Mouse (Mus musculus): ENCODE results near the gene Smox. TPM values are rescaled to one million over a fixed set of nuclear protein-coding genes. Genes with fewer than 3 reads are reported as not detected.

The Smox gene
- polyA plus RNA-seq, 1 experiment: 86.4 TPM

DNA sequence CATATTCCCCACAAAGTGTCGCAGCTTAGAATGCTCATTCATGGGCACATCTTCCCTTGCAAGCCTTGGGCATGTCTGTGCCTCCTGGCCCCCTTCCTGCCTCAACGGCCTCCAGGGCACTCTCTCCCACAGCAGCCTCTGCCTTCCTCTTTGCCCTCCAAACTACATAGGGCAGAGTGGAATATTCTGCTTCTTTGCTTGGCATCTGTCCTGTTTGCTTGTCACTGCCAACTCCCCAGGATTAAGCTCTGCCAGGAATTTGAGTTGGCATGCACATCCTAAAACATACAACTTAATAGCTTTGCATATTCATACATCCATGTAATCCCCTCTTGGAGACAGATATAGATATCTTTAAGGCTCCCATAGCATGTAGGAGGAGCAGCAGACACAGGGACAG, 66.6 kb downstream of the Smox start:
- Histone ChIP-seq H3K4me1 (ENCODE audit: control insufficient read depth, insufficient read depth, low read length) (no peaks in the 10 kb centered on the region), H3K4me3 (ENCODE audit: insufficient read depth, low read length) (no peak overlapping the region), H3K27ac (ENCODE audit: insufficient read depth, low read depth, low read length) (no peak overlapping the region)
- TF ChIP-seq CTCF (IDR thresholded peaks at IDR 0.05; ENCODE audit: low read depth, low read length): no peak
- no peak for TF ChIP-seq POLR2A (IDR thresholded peaks at IDR 0.05; ENCODE audit: borderline replicate concordance, low read depth, low read length)

DNA sequence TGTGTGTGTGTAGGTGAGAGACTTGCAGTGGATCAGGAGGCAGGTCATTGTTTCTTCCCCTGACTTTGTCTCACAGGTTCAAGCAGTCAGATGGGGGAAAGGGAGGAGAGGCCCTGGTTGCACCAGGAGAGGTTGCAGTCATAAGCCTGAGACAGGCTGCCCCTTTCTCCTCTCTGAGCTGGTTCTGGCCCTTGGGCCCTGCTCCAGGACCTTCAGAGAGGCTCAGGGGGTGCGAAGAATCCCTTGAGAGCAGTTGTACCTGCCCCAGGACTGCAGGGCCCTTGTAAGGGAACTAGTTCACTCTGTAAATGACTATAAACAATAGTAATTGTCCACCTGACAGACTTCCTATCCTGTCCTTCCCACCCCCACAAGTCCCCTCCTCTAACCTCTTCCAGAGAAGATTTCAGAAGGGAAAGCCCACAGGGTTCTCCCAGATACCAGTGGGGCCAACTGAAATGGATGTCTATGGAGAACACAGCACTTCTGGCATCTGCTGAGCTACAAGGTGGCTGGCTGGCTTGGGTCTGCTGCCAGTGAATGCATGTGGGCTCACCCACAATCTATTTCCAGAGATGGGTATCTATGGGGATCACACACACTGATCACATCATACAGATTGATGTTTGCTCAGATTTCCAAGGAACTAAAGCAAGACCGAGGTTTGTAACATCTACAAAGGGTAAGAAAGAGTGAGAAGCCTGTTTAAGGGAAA, 69.1 kb downstream of the Smox start:
- H3K4me3 ChIP-seq (ENCODE audit: insufficient read depth, low read length): no peak overlapping the region
- no peak overlapping the region for H3K27ac ChIP-seq (ENCODE audit: insufficient read depth, low read depth, low read length)
- H3K4me1 ChIP-seq (ENCODE audit: control insufficient read depth, insufficient read depth, low read length): no peaks in the 10 kb centered on the region
- no peak for TF ChIP-seq POLR2A (IDR thresholded peaks at IDR 0.05; ENCODE audit: borderline replicate concordance, low read depth, low read length)
- no peak for TF ChIP-seq CTCF (IDR thresholded peaks at IDR 0.05; ENCODE audit: low read depth, low read length)

DNA sequence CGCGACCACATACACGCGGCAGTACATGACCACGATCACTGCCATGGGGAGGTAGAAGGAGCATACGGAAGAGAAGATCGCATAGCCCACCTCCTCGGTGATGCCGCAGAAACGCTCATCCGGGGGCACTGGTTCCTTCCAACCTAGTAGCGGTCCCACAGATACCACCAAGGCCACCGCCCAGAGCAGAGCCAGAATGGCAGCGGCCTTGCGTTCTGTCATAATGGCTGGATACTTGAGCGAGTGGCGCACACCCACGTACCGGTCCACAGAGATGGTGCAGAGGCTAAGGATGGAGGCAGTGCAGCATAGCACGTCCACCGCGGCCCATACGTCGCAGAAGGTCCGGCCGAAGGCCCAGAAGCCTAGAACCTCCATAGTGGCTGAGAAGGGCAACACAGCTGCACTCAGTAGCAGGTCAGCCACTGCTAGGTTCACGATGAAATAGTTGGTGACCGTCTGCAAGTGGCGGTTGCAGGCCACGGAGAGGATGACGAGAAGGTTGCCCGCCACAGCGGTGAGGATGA, 70.1 kb downstream of the Smox start:
- no peak overlapping the region for H3K4me3 ChIP-seq (ENCODE audit: insufficient read depth, low read length)
- H3K27ac ChIP-seq (ENCODE audit: insufficient read depth, low read depth, low read length): no peak overlapping the region
- TF ChIP-seq CTCF (IDR thresholded peaks at IDR 0.05; ENCODE audit: low read depth, low read length) (no peak), POLR2A (IDR thresholded peaks at IDR 0.05; ENCODE audit: borderline replicate concordance, low read depth, low read length) (no peak)

DNA sequence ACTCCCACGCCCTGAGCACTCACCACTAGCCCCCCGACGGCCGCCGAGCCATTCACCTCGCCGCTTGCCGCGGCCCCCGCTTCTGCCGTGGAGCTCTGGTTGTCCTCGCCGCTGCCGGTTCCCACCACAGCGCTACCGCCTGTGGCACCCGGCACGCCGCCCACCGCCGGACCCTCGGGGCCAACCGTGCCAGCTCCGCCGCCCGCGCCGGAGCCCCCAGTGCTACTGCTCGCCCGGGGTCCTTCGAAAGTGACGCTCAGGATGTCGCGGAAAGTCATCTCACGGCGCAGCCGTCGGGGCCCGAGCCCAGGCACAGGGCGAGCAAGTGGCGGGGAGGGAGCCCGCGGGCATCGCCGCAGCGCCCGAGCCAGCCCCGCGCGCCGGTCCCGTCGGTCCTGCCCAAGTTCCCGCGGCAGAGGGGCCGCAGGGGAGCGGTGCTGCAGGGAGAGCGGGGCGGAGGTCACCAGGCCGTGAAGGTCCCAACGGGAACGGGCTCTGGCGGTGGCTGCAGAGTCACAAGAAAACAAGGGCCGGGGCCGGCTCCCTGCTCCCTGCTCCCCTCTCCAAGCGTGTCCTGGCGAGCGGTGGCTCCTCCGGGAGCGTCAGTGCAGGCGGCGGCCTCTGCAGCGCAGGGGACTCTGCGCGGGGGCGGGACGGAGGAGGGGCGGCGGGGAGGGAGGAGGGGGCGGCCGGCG, 70.7 kb downstream of the Smox start, which contains the start of gene Adra1d:
Adra1d (minus strand) TSS at position 393 of the 695 bp plus-strand sequence.
- TF ChIP-seq CTCF (IDR thresholded peaks at IDR 0.05; ENCODE audit: low read depth, low read length) (no peak), POLR2A (IDR thresholded peaks at IDR 0.05; ENCODE audit: borderline replicate concordance, low read depth, low read length) (no peak)
- no peaks in the 10 kb centered on the region for H3K4me1 ChIP-seq (ENCODE audit: control insufficient read depth, insufficient read depth, low read length)
- no peak within 1 kb of the TSS for H3K4me3 ChIP-seq (ENCODE audit: insufficient read depth, low read length)
- no peak within 1 kb of the TSS for H3K27ac ChIP-seq (ENCODE audit: insufficient read depth, low read depth, low read length)

More for the DNA sequence above, 70.1 kb downstream of the Smox start:
- no peaks in the 10 kb centered on the region for H3K4me1 ChIP-seq (ENCODE audit: control insufficient read depth, insufficient read depth, low read length)

DNA sequence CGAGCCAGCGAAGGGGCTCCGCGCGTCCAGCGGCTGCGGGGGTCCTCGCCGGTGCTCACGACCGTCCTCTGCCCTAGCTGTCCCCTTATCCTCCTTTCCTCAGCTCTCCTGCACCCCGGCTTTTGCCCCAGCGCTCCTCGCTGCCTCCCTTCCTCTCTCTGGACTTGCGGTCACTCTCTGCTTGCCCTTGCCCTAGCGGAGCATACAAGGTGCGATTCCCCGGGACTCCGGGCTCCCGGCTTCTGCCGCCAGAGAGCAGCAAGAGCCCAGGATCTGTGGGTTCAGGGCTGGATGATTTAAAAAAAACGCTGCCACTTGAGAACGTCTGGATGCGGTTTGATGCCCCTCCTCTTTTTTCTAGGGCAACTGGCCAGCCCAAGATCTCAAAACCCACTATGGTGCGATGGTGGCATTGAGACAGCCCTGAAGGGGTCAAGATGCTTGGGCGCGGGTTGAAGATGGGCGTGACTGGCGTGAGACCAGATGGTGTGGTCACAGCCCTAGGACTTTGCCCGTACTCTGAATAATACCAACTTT, 71.4 kb downstream of the Smox start:
- Histone ChIP-seq H3K4me3 (ENCODE audit: insufficient read depth, low read length) (no peak overlapping the region), H3K27ac (ENCODE audit: insufficient read depth, low read depth, low read length) (no peak overlapping the region), H3K4me1 (ENCODE audit: control insufficient read depth, insufficient read depth, low read length) (no peaks in the 10 kb centered on the region)
- TF ChIP-seq POLR2A (IDR thresholded peaks at IDR 0.05; ENCODE audit: borderline replicate concordance, low read depth, low read length): no peak
- TF ChIP-seq CTCF (IDR thresholded peaks at IDR 0.05; ENCODE audit: low read depth, low read length): no peak

Other genes starting within 250 kb of the Smox start
- 49.3 and 50.2 TPM in 2 replicates for gene Pank2, start 229.0 kb upstream of the Smox start, polyA plus RNA-seq (2012; ENCODE audit: insufficient read depth, insufficient read length, missing spikeins)
- 5.0 and 5.1 TPM in 2 replicates for gene Rnf24, start 138.6 kb upstream of the Smox start, polyA plus RNA-seq (2012; ENCODE audit: insufficient read depth, insufficient read length, missing spikeins)
- not detected in 2 replicates for gene Adra1d, start 70.8 kb downstream of the Smox start, polyA plus RNA-seq (2012; ENCODE audit: insufficient read depth, insufficient read length, missing spikeins)